Mouse (Mus musculus): ENCODE results near the gene Pclo.
A peak's percentile ranks its signal among the peaks of the same experiment; 100 is the strongest.
"Not testable (repeated sequence)": the region's sequence is repeated elsewhere in the genome, so short reads cannot be mapped to it uniquely, and the experiment has no call there.

The Pclo gene

DNA sequence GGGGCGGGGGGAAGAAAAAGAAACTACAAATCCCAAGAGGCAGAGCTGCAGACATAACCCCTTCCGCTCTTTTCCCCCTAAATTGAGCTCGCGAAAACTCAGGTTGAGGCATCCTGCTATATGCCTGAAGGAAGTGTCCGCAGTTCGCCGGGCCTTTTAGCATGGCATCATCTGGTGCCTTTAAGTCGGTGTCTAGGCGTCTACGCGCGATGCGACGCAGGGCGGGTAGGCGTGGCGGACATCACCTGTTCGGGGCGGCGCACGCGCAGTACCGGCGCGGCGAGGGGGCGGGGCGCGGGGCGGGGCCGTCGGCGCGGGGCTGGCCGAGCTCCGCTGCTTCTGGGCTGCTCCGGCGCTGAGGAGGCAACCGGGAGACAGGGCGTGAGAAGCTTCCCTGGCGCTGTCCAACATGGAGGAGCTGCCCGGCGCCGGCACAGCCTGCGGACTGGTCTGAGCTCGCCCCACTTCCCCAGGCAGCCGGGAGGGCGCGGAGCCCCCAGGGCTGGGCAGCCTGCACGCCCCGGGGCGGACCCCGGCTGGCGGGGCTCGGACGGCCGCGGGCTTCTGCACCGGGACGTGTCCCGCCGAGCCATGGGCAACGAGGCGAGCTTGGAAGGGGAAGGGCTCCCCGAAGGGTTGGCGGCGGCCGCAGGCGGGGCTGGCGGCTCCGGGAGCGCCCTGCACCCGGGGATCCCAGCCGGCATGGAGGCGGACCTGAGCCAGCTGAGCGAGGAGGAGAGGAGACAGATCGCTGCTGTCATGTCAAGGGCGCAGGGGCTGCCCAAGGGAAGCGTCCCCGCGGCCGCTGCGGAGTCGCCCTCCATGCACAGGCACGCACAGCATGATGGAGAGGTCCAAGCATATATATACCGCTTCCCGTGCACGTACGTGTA is at the start of gene Pclo:
Pclo (plus strand) TSS at position 288 of the 893 bp plus-strand sequence.
- DNase-seq (ENCODE audit: low spot score), result no peak

DNA sequence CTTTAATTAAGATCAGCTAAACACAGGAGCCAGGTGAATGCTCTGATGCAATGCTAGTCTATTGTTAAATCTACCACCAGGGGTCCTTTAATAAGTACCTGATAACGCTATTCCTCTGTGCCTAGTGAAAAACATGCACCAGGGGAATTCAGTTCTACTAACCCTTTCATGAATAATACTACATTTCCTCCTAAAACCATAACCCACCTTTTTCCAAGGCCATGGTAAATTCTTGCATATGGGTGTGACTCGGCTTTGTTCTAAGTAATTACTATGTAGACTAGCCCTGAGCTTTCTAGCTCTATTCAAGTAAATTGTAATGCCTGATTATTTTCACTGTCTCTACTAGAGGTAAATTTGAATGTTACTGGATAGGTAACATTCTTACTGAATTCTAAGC is 20.3 kb upstream of the Pclo start:
- DNase-seq (ENCODE audit: low spot score), result not testable (repeated sequence)

DNA sequence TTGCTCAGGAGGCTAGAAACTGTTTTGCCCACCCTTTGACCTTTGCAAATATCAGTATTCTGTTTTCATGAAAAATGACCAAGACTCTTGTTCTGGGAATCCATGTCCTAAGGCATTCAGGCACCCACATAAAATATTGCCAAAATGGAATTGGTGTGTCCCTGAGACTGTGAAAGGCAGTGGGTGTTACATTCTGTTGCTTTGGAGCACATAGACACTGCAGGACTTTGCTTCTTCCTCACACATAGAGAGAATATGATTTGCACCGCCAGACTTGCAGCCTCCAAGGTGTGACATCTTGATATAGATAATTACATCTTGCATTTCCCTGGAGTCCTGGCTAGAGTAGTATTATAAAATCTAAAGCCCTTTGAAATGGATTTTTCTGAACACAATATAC is 6.2 kb upstream of the Pclo start:
- no peak for DNase-seq (ENCODE audit: low spot score)

DNA sequence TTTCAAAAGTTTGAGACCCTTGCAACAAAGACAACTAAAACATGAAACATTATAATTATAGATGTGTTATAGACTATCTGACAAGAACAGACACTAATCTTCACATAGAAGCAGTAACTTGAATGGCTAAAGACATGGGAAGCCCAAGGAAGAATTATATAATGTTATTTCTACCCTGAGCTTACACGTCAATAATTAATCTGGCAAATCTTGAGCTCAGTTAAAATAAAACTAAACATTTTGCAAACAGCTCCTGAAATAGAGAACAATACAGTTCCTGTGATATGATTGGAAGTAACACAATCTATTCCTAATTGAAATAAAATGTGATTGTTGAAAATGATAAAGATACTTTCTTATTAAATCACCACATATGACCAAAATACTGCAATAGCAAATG is 5.1 kb upstream of the Pclo start:
- DNase-seq (ENCODE audit: low spot score), result no peak

DNA sequence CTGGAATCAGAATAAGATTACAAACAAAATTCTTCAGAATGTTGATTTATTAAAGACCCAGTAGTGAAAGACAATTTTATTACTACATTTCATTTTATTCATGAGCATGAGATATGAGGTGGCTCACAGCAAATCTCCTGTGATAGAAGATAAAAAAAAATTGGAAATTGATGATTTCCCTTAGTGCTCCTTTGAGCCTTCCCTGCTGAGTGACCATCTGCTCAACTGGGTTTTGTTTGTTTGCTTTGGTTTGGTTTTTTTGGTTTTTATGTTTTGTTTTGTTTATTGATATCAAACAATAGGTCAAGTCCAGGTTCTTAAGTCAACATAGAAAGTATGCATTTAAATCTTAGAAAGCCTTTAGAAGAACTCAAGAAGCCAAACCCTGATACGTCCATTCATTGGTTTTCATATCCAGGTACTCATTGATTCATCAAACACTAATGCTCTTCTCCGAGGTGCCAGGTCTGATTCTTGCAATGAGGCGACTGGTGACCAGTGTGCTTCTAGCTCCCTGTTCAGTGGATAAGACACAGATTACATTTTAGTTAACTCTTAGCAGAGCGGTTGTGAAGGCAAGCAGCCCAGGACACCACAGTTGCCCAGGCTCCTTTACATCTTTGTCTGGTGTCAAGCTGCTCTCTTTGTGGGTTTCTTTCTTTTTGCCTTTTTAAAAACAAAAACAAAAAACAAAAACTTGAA is 3.6 kb downstream of the Pclo start:
- DNase-seq (ENCODE audit: low spot score), result no peak

DNA sequence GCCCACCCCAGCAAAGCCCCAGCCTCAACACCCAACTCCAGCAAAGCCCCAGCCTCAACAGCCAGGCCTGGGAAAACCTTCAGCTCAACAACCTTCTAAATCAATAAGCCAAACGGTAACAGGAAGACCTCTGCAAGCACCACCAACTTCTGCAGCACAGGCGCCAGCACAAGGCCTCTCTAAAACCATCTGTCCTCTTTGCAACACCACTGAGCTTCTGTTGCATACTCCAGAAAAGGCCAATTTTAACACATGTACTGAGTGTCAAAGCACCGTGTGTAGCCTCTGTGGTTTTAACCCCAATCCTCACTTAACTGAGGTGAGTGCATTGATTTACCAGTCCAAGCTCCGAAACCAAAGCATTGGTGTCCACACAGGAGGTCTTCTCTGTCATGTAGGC is 7.3 kb downstream of the Pclo start:
- DNase-seq (ENCODE audit: low spot score), result no peak

DNA sequence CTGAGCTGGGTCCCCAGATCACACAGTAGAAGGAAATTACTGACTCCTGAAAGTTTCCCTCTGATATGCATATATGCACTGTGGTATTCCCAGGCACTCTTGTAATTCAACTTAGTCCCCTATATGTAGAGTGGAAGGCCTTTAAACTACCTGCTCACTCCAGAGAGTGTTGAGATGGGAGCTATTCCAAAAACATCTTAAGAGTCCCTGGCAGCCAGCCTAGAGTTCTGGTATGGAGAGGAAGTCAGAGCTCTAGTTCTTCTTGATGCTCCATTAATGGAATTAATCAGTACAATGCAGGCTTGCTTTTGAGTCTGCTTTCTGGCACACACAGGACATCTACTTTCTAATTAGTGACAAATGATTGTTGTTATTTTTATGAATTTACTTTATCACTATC is 11.3 kb downstream of the Pclo start:
- no peak for DNase-seq (ENCODE audit: low spot score)

DNA sequence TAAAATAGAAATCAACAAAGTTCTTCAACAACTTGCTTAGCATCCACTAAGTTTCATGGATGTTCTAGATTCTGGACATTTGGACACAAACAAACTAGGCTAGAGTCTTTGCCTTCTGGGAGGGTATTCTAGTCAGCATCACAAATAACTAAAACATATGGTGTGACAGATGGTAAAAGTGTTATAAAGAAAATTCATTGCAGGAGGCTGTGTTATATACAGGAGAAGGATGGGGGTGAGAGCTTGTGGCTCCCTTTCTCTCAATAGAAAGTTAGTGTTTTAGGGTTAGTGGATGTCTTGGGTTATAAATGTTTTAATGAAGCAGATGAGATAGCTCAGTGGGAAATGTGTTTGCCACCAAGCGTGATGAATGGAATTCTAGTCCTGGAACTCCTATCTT is 13.1 kb downstream of the Pclo start:
- no peak for DNase-seq (ENCODE audit: low spot score)

DNA sequence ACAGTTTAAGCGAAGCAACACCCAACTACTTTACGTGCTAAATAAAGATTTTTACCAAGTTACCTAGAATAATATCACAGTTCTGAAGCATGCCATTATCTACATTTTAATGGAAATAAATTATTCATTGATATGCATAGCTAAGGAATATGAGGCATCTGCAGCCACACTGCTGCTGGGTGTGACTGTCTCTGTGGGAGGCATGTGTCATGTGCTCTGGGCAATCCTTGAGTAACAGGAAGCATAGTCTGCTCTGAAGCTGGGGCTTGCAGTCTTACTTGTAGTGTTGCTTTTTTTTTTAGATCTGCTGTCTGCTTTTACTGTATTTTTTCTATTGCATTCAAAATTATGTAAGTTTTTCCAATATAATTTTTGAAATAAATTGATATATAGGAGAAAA is 17.2 kb downstream of the Pclo start:
- no peak for DNase-seq (ENCODE audit: low spot score)

DNA sequence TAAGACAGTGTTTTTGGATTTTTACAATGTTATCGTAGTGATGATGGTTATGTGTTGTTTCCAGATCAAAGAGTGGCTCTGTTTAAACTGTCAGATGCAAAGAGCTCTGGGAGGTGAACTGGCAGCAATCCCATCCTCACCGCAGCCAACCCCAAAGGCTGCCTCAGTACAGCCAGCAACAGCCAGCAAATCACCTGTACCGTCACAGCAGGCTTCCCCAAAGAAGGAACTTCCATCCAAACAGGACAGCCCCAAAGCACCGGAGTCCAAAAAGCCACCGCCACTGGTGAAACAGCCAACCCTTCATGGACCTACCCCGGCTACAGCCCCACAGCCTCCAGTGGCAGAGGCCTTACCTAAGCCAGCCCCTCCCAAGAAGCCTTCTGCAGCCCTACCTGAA is 24.6 kb downstream of the Pclo start:
- DNase-seq (ENCODE audit: low spot score), result no peak

DNA sequence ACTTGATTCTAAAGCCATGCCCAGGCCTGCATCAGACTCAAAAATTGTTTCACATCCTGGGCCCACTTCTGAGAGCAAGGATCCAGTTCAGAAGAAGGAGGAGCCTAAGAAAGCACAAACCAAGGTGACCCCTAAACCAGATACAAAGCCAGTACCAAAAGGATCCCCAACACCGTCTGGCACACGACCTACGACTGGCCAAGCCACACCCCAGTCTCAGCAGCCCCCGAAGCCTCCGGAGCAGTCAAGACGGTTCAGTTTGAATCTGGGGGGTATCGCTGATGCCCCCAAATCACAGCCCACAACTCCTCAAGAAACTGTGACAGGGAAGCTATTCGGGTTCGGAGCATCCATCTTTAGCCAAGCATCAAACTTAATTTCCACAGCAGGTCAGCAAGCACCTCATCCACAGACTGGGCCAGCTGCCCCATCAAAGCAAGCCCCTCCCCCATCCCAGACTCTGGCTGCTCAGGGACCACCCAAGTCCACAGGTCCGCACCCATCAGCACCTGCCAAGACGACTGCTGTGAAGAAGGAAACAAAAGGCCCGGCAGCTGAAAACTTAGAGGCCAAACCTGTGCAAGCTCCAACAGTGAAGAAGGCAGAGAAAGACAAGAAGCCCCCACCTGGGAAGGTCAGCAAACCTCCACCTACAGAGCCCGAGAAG is 25.4 kb downstream of the Pclo start:
- DNase-seq (ENCODE audit: low spot score), result no peak

DNA sequence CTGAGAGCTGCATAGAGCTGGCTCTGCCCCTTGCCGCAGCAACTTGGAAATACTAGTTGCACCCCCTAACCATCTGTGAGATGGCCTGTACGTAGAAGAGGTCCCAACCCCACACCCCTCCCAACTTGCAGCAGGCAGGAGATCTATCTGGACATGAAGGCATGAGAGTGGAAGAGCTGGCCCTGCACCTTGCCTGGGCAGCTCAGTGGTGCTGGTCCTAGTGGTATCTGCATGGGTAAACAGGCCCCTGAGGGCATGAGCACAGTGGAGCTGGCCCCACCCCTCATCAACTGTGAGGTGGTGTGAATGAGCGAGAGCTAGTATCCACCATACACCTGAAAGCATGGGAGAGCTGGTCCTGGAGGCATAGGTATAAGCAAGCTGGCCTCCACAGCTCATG is 60.9 kb downstream of the Pclo start:
- DNase-seq (ENCODE audit: low spot score), result no peak

DNA sequence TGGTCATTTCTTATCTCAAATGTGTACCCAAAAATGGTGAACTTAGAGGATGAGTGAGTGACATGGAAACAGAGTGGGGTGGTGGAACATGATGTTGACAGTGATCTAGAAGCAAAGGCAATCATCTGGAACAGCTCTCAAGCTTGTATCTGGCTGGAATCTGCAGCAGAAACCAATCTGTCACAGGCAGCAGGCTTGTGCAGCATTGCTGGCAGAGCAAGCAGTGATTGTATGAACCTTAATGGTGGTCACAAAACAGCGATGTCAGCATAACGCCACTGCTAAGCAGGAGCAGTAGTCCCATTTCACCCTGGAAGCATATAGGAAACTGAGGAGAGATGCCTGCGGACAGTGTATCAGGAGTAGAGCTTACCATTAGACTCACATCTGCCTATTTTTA is 76.8 kb downstream of the Pclo start:
- no peak for DNase-seq (ENCODE audit: low spot score)

DNA sequence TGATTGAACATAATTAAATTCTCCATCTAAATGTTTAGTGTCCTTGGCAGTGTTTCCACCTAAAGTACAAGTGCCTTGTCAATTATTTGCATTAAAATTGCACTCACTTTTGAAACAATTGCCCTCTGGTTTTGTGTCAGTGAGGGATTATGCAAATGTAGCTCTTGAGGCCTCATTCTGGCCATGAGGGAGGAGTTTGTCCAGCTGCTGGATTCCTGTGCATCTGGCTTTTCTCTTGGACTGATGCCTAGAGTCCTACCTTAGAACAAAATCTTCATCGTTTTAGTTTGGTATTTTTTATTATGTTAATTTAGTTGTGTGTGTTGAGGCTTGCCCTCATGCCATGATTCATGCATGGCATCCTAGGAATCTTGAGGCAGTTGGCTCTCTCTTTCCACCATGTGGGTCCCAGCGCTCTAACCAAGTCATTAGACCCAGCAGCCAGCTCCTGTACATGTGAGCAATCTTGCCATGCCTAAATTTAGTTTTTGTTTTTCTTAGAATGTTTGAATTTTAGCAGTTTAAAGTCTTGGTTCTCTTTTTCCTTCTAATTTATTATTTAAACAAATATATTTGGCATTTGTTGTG is 80.8 kb downstream of the Pclo start:
- no peak for DNase-seq (ENCODE audit: low spot score)

DNA sequence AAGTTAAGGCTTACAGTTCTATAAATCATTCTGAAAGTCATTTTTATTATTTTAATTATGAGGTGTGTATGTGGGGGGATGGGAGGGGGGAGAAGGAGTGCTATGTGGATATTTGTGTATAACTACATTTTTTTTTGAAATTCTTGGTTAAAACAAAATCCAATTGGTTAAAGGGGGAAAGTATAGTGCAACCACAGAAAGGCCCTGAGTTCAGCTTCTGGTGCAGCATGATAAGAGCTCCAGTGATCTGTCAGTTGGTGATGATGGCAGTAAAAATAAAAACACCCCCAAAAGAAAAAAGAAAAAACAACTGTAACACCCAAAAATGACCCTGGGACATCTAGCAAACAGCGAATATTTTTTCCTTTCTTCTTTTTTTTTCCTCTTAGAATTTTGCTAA is 93.6 kb downstream of the Pclo start:
- DNase-seq (ENCODE audit: low spot score), result no peak

DNA sequence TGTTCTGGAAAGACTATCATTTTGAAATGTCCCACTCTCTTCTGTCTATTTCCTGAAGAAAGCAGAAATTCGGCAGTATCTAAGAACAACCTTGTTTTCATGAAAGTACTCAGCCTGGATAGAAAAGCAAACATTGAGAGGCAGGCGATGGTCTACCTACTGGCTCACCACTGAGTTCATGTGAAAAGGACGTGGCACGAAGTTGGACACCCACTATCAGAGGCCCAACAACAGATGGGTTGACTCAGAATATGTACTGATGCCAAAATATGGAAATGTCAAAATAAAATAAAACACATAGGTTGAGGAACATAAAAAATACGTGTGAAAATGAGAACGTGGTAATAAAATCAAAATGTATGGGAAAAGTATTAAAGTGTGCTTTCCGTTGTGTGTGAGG is 106.4 kb downstream of the Pclo start:
- DNase-seq (ENCODE audit: low spot score), result no peak

DNA sequence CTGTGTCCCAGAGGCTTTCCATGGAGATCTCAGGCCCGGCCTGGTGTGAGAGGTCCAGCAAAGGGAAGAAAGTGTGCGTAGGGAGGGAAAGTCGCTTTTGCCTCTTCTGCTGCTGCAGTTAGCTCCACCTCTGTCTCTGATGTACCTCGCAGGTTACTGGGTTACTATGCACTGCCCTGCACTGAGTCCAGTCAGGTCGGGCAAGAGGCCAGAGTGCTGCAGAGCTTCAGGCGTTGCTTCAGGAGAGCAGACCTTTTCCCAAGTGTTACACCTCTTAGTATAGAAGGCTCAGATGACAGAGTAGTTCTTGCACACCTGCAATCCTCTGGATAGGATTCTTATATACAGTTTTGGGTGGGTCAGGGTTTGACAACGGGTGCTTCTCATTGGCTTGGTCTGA is 108.6 kb downstream of the Pclo start:
- DNase-seq (ENCODE audit: low spot score), result no peak

DNA sequence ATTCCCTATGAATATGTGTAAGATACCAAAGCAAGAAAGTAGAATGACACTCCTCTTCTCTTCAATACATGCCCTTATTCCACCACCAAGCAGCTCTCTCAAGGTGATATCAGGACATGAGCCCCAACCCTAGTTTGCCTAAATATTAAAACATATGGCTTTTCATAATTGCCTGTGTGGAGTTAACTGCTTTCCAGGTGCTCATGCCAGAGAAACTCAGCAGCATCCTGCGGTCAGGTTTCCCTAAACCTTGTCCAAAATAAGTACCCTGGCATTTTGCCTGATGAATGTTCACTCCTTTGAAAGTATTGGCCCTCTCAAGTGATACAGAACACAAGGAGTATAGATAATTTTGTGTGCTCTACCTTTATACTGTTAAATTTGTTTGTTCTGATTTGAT is 126.5 kb downstream of the Pclo start:
- no peak for DNase-seq (ENCODE audit: low spot score)

DNA sequence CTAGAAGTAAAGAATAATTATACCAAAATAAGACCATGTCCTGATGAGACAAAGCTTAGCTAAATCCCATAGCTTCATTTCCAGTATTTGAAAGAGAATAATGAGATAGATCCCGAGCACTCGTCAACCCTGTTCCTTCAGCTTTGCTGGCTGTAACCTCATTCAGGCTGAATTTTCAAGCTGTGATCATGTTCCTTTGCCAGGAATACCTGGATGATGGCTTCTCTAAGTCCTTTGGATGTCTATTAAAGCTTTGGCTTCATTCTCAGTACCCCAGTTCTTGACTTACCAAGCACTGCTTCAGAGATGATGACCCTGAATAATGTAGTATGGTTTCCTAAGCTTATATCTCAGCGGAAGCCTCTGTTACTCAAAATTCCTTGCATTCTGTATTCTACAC is 131.1 kb downstream of the Pclo start:
- DNase-seq (ENCODE audit: low spot score), result no peak

DNA sequence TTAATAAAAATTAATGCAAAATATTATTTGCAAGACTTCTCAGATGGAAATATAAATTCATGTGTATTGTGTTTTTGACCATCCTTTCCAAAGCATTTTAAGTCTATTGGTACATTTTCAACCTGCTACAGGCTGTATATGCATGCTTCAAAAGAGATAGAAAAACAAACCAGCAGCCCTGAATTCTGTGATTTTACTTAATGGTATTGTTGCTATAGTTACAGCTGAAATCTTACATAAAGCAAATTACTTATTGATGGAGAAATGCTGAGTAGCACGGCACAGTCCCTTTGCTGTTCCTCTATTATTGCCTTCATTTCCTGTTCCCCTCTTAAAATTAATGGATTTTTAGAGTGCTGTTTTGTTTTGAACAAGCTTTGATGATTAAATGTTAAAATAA is 145.9 kb downstream of the Pclo start:
- no peak for DNase-seq (ENCODE audit: low spot score)

DNA sequence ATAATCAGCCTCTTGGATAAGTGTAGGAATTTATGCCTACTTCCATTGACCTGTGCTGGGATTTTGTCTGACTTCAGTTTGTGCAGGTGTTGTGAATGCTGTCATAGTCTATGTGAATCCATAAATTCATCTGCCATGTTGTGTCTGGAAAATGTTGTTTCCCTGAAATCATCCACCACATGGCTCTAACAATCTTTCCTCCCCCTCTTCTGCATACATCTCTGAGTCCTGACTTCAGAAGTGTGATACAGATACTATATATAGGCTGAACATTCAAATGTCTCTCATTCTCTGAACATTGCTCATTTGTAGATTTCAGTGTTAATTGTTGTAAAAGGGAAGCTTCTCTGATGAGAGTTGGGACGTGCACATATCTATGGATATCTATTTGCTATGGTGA is 147.5 kb downstream of the Pclo start:
- no peak for DNase-seq (ENCODE audit: low spot score)

DNA sequence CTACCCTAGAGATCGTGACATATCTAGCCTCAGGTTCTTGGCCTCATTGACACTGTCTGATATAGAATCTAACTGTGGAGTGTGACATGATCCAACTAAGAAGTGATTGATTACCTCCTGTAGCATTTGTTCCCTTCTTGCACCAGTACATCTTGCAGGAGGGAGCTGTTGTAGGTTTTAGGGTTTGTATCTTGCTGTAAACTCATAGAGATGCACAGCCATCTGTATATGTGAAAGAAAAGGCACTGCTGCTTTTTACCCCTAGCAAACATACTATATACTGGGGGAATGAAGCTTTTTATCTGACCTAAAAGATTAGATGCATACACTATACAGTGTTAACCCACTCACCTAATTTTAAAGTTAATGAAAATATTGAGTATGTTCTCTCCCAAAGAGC is 147.9 kb downstream of the Pclo start:
- no peak for DNase-seq (ENCODE audit: low spot score)

DNA sequence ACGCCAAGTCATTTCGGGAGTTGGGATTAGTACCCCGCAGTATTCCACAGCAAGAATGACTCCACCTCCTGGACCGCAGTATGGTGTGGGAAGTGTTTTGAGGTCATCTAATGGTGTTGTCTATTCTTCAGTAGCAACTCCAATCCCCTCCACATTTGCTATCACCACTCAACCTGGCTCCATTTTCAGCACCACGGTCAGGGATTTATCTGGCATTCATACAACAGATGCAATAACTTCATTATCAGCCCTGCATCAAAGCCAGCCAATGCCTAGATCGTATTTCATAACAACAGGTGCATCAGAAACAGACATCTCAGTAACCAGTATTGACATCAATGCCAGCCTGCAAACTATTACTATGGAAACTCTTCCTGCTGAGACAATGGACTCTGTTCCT is 165.7 kb downstream of the Pclo start:
- peak; percentile 6 for DNase-seq (ENCODE audit: low spot score)
